In the genomic region with DNA sequence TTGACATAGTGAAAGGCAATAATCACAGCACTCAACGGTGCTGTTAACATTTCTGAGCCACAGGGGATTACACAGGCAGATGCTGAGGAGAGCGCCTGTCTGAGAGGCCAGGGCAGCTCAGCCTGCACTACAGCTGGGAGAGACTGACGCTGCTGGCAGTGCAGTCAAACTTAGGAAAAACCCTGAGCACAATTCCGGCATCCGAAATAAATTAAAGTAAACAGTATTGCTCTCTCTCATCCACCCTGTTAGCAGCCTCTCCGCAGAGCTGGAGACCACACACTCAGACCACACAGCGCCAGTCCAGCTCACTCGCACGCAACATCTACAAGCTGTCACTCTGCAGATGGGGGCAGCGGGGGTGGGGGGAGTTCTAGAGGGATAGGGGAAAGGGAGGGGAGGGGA, we compare ENCODE assay signal across 9 mouse cellular contexts. TPM values are rescaled to one million over a fixed set of nuclear protein-coding genes. Genes with fewer than 3 reads are reported as not detected.
DNase-seq lines count a peak whose midpoint lies in the region; ATAC-seq and TF ChIP-seq lines count a peak whose summit lies in the region.
"Had no signal": no experiment of that assay in that cellular context is flagged by ENCODE, and none has a peak within 500 bp of the region (broad histone marks: within the 10 kb centered on the region; RNA-seq: fewer than 3 reads in every experiment).

No protein-coding gene starts in this region.

- no peak for TF ChIP-seq CTCF in brain, embryonic 14.5 days (IDR thresholded peaks at IDR 0.05; ENCODE audit: borderline replicate concordance, extremely low read depth, insufficient read depth, insufficient read length)

- 24% methylated on average over 10 of the region's 10 CpGs for WGBS in heart, embryonic 13.5 days
- 8% methylated on average over 10 of the region's 10 CpGs for WGBS in midbrain, embryonic 13.5 days

- intact Hi-C loops in heart, postnatal 25 days (cut with DNase I), result no loop called here

- H3K9me3 ChIP-seq in heart, embryonic 13.5 days, result no peaks in the 10 kb centered on the region
- no peaks in the 10 kb centered on the region for H3K9me3 ChIP-seq in midbrain, embryonic 13.5 days

- no peaks in the 10 kb centered on the region for H3K36me3 ChIP-seq in heart, embryonic 13.5 days
- no peaks in the 10 kb centered on the region for H3K36me3 ChIP-seq in midbrain, embryonic 13.5 days

- H3K4me1 ChIP-seq in heart, embryonic 13.5 days, result peaks cover 31% of the 10 kb centered on the region
- H3K4me1 ChIP-seq in midbrain, embryonic 13.5 days (replicated peaks), result peaks cover 16% of the 10 kb centered on the region

- H3K4me2 ChIP-seq in heart, embryonic 13.5 days, result peak overlapping the region; percentile 56
- H3K4me2 ChIP-seq in midbrain, embryonic 13.5 days (replicated peaks), result peak overlapping the region; percentile 45

- no peak overlapping the region for H3K27ac ChIP-seq in heart, embryonic 13.5 days (replicated peaks)
- H3K27ac ChIP-seq in midbrain, embryonic 13.5 days, result no peak overlapping the region

- no peak overlapping the region; the same call in 1 of the 2 replicates for H3K4me3 ChIP-seq in heart, embryonic 13.5 days
- peak overlapping the region; percentile 12; the same call in 1 of the 2 replicates for H3K4me3 ChIP-seq in midbrain, embryonic 13.5 days (replicated peaks)

- H3K9ac ChIP-seq in heart, embryonic 13.5 days, result peak overlapping the region; percentile 51; the same call in 1 of the 2 replicates
- H3K9ac ChIP-seq in midbrain, embryonic 13.5 days (replicated peaks), result peak overlapping the region; percentile 55; the same call in 1 of the 2 replicates

- no peaks in the 10 kb centered on the region for H3K27me3 ChIP-seq in heart, embryonic 13.5 days (replicated peaks)
- no peaks in the 10 kb centered on the region for H3K27me3 ChIP-seq in midbrain, embryonic 13.5 days

- no peak for DNase-seq in heart, postnatal 25 days (ENCODE audit: low spot score)
- DNase-seq in brain, embryonic 14.5 days (ENCODE audit: low read depth), result peak; percentile 65
- DNase-seq in heart, postnatal 4 days, result peak; percentile 18
- no peak for DNase-seq in spleen, postnatal 14 days (ENCODE audit: low spot score in 2 of 2)
- DNase-seq in urinary bladder, postnatal 4 days (ENCODE audit: low spot score in 2 of 2), result no peak
- DNase-seq: kidney, adult 2 months had no signal

- ATAC-seq in heart, embryonic 13.5 days (ENCODE audit: extremely low read depth, insufficient number of reproducible peaks, low FRiP score, low TSS enrichment), result no peak
- peak; percentile 82 for ATAC-seq in midbrain, embryonic 13.5 days
- ATAC-seq in monocyte, adult 5-6 weeks (replicated peaks; ENCODE audit: insufficient number of reproducible peaks, low FRiP score, low TSS enrichment, poor library complexity, severe bottlenecking), result no peak

- no peak for TF ChIP-seq POLR2A in brain, embryonic 14.5 days (IDR thresholded peaks at IDR 0.05; ENCODE audit: borderline replicate concordance, extremely low read depth, insufficient read depth, insufficient read length, poor library complexity, severe bottlenecking)

RNA-seq across cellular contexts. Expression of gene Exoc2, which starts 7.4 kb away (rescaled TPM):
- polyA plus RNA-seq in heart, embryonic 13.5 days (2015; fragmentation: Nextera tagmentation; extraction: Ambion mirVana), result 20.1 and 20.9 TPM in 2 replicates
- 10 to 100 TPM; 15.6 to 16.1 TPM for total RNA-seq in heart, postnatal 25 days (2021)
- 35.6 and 39.8 TPM in 2 replicates for polyA plus RNA-seq in brain, embryonic 14.5 days (2012; rRNA removed)
- total RNA-seq in heart, postnatal 4 days (2021), result 10 to 100 TPM; 22.9 to 23.0 TPM
- 44.7 and 50.9 TPM in 2 replicates for polyA plus RNA-seq in midbrain, embryonic 13.5 days (2015; fragmentation: Nextera tagmentation; extraction: Ambion mirVana)
- total RNA-seq in monocyte, adult 5-6 weeks (2017), result 48.1 to 83.7 TPM (median 55.4 TPM) in 3 replicates

RNA-seq across cellular contexts. Expression of gene Gm5447, which starts 7.5 kb away (rescaled TPM):
- polyA plus RNA-seq in heart, embryonic 13.5 days (2015; fragmentation: Nextera tagmentation; extraction: Ambion mirVana), result not detected in 2 replicates
- not detected for total RNA-seq in heart, postnatal 25 days (2021)
- polyA plus RNA-seq in brain, embryonic 14.5 days (2012; rRNA removed), result 0.06 and 0.07 TPM in 2 replicates
- not detected for total RNA-seq in heart, postnatal 4 days (2021)
- polyA plus RNA-seq in midbrain, embryonic 13.5 days (2015; fragmentation: Nextera tagmentation; extraction: Ambion mirVana), result 0.11 and 0.14 TPM in 2 replicates
- 1.2 TPM in 1 of 3 replicates, not detected in the others for total RNA-seq in monocyte, adult 5-6 weeks (2017)

RNA-seq across cellular contexts. Expression of gene Hus1b, which starts 18.9 kb away (rescaled TPM):
- polyA plus RNA-seq in heart, embryonic 13.5 days (2015; fragmentation: Nextera tagmentation; extraction: Ambion mirVana), result not detected in 2 replicates
- total RNA-seq in heart, postnatal 25 days (2021), result not detected
- 0.15 TPM in 1 of 2 replicates, not detected in the other for polyA plus RNA-seq in brain, embryonic 14.5 days (2012; rRNA removed)
- under 1 TPM; 0.23 to 0.45 TPM for total RNA-seq in heart, postnatal 4 days (2021)
- polyA plus RNA-seq in midbrain, embryonic 13.5 days (2015; fragmentation: Nextera tagmentation; extraction: Ambion mirVana), result not detected in 2 replicates
- 3.5 to 7.2 TPM (median 4.6 TPM) in 3 replicates for total RNA-seq in monocyte, adult 5-6 weeks (2017)
- polyA plus RNA-seq: kidney, adult 2 months had no signal

Comparison
In these comparisons a context has a peak if more than half of its experiments do, and no peak if none do; other contexts are left out.
1. DNase-seq: peak in brain, embryonic 14.5 days (single experiment) and heart, postnatal 4 days (single experiment); none in heart, postnatal 25 days (single experiment), spleen, postnatal 14 days (0 of 2) and urinary bladder, postnatal 4 days (0 of 2).